Mouse (Mus musculus) heart, adult 2 months (tissue): Measurements from ENCODE around the gene H2al1c. TPM values are rescaled to one million over a fixed set of nuclear protein-coding genes. Genes with fewer than 3 reads are reported as not detected.
A peak's percentile ranks its signal among the peaks of the same experiment; 100 is the strongest.
"Not testable (repeated sequence)": the region's sequence is repeated elsewhere in the genome, so short reads cannot be mapped to it uniquely, and the experiment has no call there.

Experiments
- DNase-seq, 2 experiments: peaks; one replicate each; pipeline ENCODE4 v3.0.0; 2021
- H3K27ac ChIP-seq: fragments of 200-600 bp; 2 replicates; pipeline ENCODE4 v1.8.1; 2022
- H3K27me3 ChIP-seq: fragments of 200-500 bp; 2 replicates; pipeline ENCODE4 v1.6.1; 2012; ENCODE audit warnings: mild to moderate bottlenecking, low read length, inconsistent platforms, mixed read lengths; ENCODE audit not compliant: control insufficient read depth, insufficient read depth
- H3K36me3 ChIP-seq: fragments of 200-500 bp; 2 replicates; pipeline ENCODE4 v1.6.1; 2012; ENCODE audit warnings: low read length, inconsistent platforms; ENCODE audit not compliant: control insufficient read depth, insufficient read depth
- H3K4me1 ChIP-seq: fragments of 200-500 bp; 2 replicates; pipeline ENCODE4 v1.6.1; 2011; ENCODE audit warnings: low read length; ENCODE audit not compliant: control insufficient read depth, insufficient read depth
- H3K4me3 ChIP-seq: fragments of 200-600 bp; 2 replicates; pipeline ENCODE4 v1.8.1; 2022
- H3K79me2 ChIP-seq: fragments of 200-500 bp; replicated peaks from 2 replicates; pipeline ENCODE4 v1.6.1; 2012; ENCODE audit warnings: mild to moderate bottlenecking, inconsistent platforms, low read length, moderate library complexity, mixed read lengths; ENCODE audit not compliant: control insufficient read depth, insufficient read depth
- H3K9ac ChIP-seq: fragments of 200-500 bp; 2 replicates; pipeline ENCODE4 v1.6.1; 2012; ENCODE audit warnings: low read depth, mild to moderate bottlenecking, control low read depth, inconsistent platforms, low read length, mixed read lengths
- CTCF ChIP-seq: fragments of 200-600 bp; IDR thresholded peaks from 2 replicates; pipeline ENCODE4 v1.8.1; 2022; ENCODE audit warnings: antibody characterized with exemption, mild to moderate bottlenecking, moderate library complexity
- EP300 ChIP-seq: fragments of 200-500 bp; IDR thresholded peaks from 2 replicates; pipeline ENCODE4 v1.6.1; 2011; ENCODE audit warnings: low read depth, low read length, control low read depth; ENCODE audit not compliant: insufficient read depth
- POLR2A ChIP-seq: fragments of 200-500 bp; IDR thresholded peaks from 2 replicates; pipeline ENCODE4 v1.6.1; 2011; ENCODE audit warnings: mild to moderate bottlenecking, low read depth, low read length, control low read depth; ENCODE audit not compliant: insufficient read depth
- WGBS: fragments of 180-500 bp; shearing (Covaris S2); methylation state at CpG from one replicate; pipeline ENCODE4 v1.1.7; 2018; 5-methylcytosine and 5-hydroxymethylcytosine counted together
- intact Hi-C: fragments of 180-260 bp; cut with DNase I; formaldehyde crosslinking; loops from one replicate; pipeline ENCODE4 v1.15.1; 2025
- long read RNA-seq: library from polyadenylated mRNA; stranded (forward); transcript quantifications from one replicate; pipeline ENCODE4 v2.0.0, GENCODE M21; 2021
- polyA plus RNA-seq: library from polyadenylated mRNA; depleted of rRNA; stranded (reverse); fragments of >200 nt; gene quantifications from 2 replicates; pipeline ENCODE4 v1.2.3, GENCODE M21; 2012; rRNA removed
- total RNA-seq, 2 experiments: library from RNA; stranded (reverse); gene quantifications; 2 replicates each; pipeline ENCODE4 v1.2.3; 2021

The H2al1c gene
- total RNA-seq (not detected), polyA plus RNA-seq (not detected in 2 replicates)
- long read RNA-seq: 0 reads

- 80% methylated on average over 3 of the region's 6 CpGs for WGBS
- intact Hi-C loops: not testable (repeated sequence)
These were observed at the start of gene H2al1c for GRCm38 (mm10) chrX:11305355-11305754. Gene H2al1c (plus strand): TSS chrX:11305655.

GRCm38 (mm10) chrX:11264918-11265317, 40.5 kb upstream of the H2al1c start:
- Histone ChIP-seq H3K27ac (no peak overlapping the region), H3K36me3 (no peaks in the 10 kb centered on the region), H3K4me3 (no peak overlapping the region), H3K27me3 (no peaks in the 10 kb centered on the region), H3K79me2 (no peaks in the 10 kb centered on the region), H3K9ac (no peak overlapping the region), H3K4me1 (peaks cover 2% of the 10 kb centered on the region)
- intact Hi-C loops: no loop called here
- no peak for DNase-seq
- TF ChIP-seq EP300 (no peak), CTCF (no peak), POLR2A (no peak)
- WGBS: 78% methylated on average over 8 of the region's 8 CpGs

More at GRCm38 (mm10) chrX:11305355-11305754, at the start of gene H2al1c:
- not testable (repeated sequence) for DNase-seq, H3K27me3 ChIP-seq, H3K36me3 ChIP-seq, H3K9ac ChIP-seq, H3K4me3 ChIP-seq, H3K27ac ChIP-seq, H3K79me2 ChIP-seq, H3K4me1 ChIP-seq

- H3K27me3 ChIP-seq: no peaks in the 10 kb centered on the region
- no peaks in the 10 kb centered on the region for H3K79me2 ChIP-seq
- no peak overlapping the region for H3K27ac ChIP-seq
- no peak overlapping the region for H3K9ac ChIP-seq
- 39% methylated on average over 7 of the region's 7 CpGs for WGBS
- intact Hi-C loops: no loop called here
- H3K4me1 ChIP-seq: peaks cover 2% of the 10 kb centered on the region
- peak; percentile 23 to 31 for DNase-seq
- H3K4me3 ChIP-seq: no peak overlapping the region
- no peak for TF ChIP-seq CTCF
- no peaks in the 10 kb centered on the region for H3K36me3 ChIP-seq
These were observed 37.7 kb upstream of the H2al1c start for GRCm38 (mm10) chrX:11267791-11268190.

DNA sequence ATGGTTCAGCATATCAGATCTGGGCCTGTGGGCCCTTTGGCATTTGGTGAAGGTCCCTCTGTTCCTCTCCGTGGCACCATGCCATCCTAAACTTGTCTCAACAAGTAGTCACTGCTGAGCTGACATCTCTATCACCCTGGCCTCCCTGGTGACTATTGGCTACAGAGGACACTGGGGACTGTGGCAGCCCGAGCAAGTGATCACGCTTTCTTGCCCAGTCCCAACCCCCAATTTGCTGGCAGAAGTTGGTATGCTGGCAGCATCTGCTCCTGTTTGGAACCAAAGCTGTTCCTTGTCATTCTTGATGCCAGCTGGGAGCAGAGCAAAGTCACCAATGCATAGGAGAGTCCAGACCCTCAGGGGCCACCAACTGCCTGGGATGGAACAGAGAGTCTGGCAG, 36.4 kb upstream of the H2al1c start:
- H3K79me2 ChIP-seq: no peaks in the 10 kb centered on the region
- H3K9ac ChIP-seq: no peak overlapping the region
- H3K36me3 ChIP-seq: no peaks in the 10 kb centered on the region
- intact Hi-C loops: no loop called here
- peaks cover 2% of the 10 kb centered on the region for H3K4me1 ChIP-seq
- no peaks in the 10 kb centered on the region for H3K27me3 ChIP-seq
- peak; percentile 28 to 47 for DNase-seq
- WGBS: 74% methylated on average over 3 of the region's 3 CpGs
- H3K4me3 ChIP-seq: no peak overlapping the region
- no peak overlapping the region for H3K27ac ChIP-seq
- TF ChIP-seq CTCF (no peak), EP300 (no peak), POLR2A (no peak)

DNA sequence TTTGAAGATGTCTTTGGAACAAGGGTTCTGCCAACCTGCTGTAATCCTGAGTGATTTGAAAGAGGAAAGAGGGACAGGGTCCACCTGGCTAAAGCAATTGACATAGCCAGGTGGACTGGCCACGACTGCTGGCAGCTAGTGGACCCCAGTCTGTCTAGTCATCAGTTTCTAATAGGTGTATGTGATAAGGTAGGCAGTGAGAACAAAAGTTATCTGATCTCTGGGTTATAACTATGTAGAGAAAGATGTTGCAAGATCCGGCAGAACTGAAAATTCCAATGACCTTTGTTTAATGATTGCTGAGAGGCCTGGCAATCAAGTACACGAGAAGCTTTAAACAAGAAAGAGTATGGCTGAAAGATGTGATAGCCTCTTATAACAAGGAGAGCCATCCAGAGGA, 32.3 kb upstream of the H2al1c start:
- H3K36me3 ChIP-seq: no peaks in the 10 kb centered on the region
- H3K27ac ChIP-seq: no peak overlapping the region
- TF ChIP-seq POLR2A (no peak), EP300 (no peak), CTCF (no peak)
- no peak overlapping the region for H3K9ac ChIP-seq
- no peak overlapping the region for H3K4me3 ChIP-seq
- DNase-seq: no peak
- H3K27me3 ChIP-seq: no peaks in the 10 kb centered on the region
- no peaks in the 10 kb centered on the region for H3K4me1 ChIP-seq
- WGBS: 77% methylated on average over 3 of the region's 3 CpGs
- intact Hi-C loops: no loop called here
- H3K79me2 ChIP-seq: no peaks in the 10 kb centered on the region

DNA sequence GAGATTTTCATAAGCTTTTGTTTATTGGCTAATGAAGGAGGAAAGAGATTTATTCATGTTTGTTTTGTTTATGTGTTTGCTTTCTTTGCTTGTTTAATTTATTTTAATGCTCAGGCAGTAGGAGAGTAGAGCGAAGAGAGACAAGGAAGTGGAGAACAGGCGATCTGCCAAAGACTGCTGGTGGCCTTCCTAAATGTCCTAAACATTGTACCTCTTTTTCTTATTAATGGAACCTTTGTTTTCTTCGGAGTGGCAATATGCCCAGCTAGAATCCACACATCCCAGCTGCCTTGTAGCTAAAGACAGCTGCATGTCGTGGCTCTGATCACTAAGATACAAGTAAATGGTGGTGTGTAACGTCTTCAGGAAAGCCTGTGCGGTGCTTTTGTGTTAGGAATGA, 28.4 kb upstream of the H2al1c start:
- TF ChIP-seq CTCF: no peak
- no peak for TF ChIP-seq EP300
- TF ChIP-seq POLR2A: no peak
- WGBS: 65% methylated on average over 6 of the region's 6 CpGs

More for the DNA sequence above, 28.4 kb upstream of the H2al1c start:
- DNase-seq: no peak
- Histone ChIP-seq H3K4me3 (no peak overlapping the region), H3K4me1 (no peaks in the 10 kb centered on the region), H3K79me2 (no peaks in the 10 kb centered on the region), H3K27ac (no peak overlapping the region), H3K9ac (no peak overlapping the region), H3K27me3 (no peaks in the 10 kb centered on the region), H3K36me3 (no peaks in the 10 kb centered on the region)
- intact Hi-C loops: no loop called here
